Mouse (Mus musculus): Measurements from ENCODE around the gene Krtap12-1.

DNA sequence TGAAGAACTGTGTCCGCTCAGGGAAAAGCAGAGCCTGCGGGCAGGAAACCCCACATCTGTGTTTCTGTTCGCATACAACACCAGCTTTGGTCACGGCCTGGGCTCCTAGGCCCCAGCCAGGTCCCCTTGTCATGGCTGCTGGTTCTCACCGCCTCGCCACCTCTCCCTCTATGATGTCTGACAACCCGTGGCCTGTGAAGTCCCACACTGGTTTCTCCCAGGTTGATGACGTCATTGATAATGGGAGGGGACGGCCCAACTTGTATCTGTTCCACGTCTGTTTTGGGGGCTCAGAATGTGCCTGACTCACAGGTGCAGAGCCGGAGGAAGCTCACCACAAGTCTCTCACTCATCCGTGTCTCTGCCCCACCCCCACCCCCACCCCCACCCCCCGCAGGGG lies 46.6 kb upstream of the Krtap12-1 start:
- TF ChIP-seq POLR2A (IDR thresholded peaks at IDR 0.05; ENCODE audit: borderline replicate concordance, low read depth, low read length) (no peak), CTCF (IDR thresholded peaks at IDR 0.05; ENCODE audit: low read depth, low read length) (no peak)
